Mouse (Mus musculus): ENCODE measurements around the gene Ano4. TPM values are rescaled to one million over a fixed set of nuclear protein-coding genes. Genes with fewer than 3 reads are reported as not detected.

The Ano4 gene
- 1 to 10 TPM; 3.3 to 4.9 TPM for total RNA-seq (2021)
- long read RNA-seq, experiment 1, partial matches to known transcripts, result 0 of 3 reads
- long read RNA-seq, experiment 1, other reads (novel, unspliced or antisense), result 3 of 3 reads
- long read RNA-seq, experiment 2, partial matches to known transcripts, result 1 of 2 reads
- long read RNA-seq, experiment 2, other reads (novel, unspliced or antisense), result 1 of 2 reads

DNA sequence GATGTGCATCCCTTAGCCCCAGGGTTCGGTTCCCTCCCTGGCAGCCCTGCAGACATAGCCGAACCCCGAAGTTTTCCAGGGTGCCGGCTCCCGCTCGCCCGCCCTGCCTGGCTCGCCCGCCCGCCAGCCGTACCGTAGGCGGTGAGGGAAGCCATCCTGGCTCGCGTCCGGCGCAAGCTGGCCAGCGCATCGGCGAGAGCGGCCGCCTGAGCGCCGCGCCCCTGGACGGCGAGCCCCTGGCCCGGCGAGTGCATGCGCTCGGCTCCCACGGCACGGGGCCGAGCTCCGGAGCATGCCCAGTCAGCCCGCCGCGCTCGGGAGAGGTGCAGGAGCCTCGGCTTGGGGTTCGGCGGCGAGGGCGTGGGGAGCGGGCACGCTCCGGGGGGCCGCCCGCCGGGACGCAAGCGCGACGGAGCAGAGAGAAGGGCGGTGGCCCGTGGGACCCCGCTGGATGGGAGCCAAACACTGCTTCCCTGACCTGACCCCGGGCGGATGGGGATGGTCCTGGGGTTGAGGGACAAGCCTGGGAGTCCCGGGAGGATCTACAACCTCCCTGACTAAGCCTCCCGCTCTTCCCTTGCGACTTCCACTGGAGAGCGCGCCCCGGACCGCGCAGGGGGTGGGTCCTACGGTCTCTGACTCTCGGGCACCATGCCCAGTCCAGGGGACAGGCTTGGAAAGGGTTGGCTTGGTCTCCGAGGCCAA is at the start of gene Ano4:
TSS of gene Ano4 (minus strand) at position 272 of the 705 bp plus-strand sequence.
- intact Hi-C loops (cut with DNase I), result no loop called here
- peak; percentile 68 for DNase-seq

GRCm38 (mm10) chr10:89392687-89393086 is 48.1 kb upstream of the Ano4 start:
- no peak for DNase-seq
- intact Hi-C loops (cut with DNase I), result no loop called here

- DNase-seq, result no peak
- intact Hi-C loops (cut with DNase I), result no loop called here
Measured at GRCm38 (mm10) chr10:89391571-89392163, 47.1 kb upstream of the Ano4 start.

GRCm38 (mm10) chr10:89386461-89386860 is 41.9 kb upstream of the Ano4 start:
- intact Hi-C loops (cut with DNase I), result no loop called here
- no peak for DNase-seq

DNA sequence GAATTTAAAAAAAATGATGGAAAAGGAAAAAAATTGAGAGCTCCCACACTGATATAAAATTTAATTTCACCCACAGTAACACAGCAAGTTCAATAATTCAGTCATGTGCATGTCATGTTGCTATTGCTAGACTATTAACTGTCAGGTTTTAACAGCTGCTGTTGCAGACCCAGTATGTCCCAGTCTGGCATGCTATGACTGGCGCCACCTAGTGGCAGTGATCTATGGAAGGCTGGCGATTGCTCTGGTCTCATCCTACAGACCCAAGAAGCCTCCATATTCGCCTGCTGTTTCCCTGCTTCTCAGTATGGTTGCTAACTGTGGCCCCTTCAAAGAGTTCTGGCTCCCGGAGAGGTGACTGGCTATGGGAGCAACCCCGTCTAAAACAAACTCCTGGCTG is 38.9 kb upstream of the Ano4 start:
- DNase-seq, result peak; percentile 84 to 88
- intact Hi-C loops (cut with DNase I), result loop anchor here (1.0 kb wide), 1 partner anchor 56 kb away; no protein-coding TSS in a partner anchor

DNA sequence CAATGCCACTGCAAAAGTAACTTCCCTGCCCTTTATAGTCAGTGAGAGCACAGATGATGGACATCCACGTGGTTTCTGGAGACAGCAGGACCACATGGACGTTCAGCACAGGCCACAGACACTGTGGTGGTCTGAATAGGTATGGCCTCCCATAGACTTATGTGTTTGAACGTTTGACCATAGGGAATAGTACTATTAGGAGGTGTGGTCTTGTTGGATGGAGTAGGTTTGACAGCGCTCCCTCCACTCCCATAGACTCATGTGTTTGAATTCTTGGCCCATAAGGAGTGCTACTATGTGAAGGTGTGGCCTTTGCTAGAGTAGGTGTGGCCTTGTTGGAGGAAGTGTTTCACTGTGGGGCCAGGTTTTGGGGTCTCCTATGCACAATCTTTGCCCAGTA is 33.2 kb upstream of the Ano4 start:
- no peak for DNase-seq
- intact Hi-C loops (cut with DNase I), result no loop called here

GRCm38 (mm10) chr10:89370051-89370450 is 25.5 kb upstream of the Ano4 start:
- intact Hi-C loops (cut with DNase I), result no loop called here
- no peak for DNase-seq

GRCm38 (mm10) chr10:89358933-89359332 is 14.4 kb upstream of the Ano4 start:
- intact Hi-C loops (cut with DNase I), result no loop called here
- no peak for DNase-seq

DNA sequence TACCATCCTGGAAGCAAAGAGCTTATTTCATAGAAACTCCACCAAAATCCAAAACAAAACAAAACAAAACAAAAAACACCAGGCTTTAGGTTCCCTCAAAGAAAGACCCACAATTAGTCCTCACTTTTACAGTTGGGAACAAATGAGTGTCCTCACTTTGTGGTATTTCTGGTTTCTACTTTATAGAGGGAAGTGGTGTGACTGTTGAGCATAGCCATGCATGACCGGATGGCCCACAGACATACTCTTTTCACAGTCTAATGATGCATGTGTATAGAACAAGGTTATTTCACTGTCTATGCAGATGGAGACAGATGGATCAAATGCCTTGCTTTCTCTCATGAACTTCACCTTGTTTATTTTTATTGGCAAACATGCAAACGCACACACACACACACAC is 10.1 kb upstream of the Ano4 start:
- intact Hi-C loops (cut with DNase I), result no loop called here
- DNase-seq, result no peak

- no peak for DNase-seq
- intact Hi-C loops (cut with DNase I), result no loop called here
Measured at GRCm38 (mm10) chr10:89351416-89351815, 6.9 kb upstream of the Ano4 start.

DNA sequence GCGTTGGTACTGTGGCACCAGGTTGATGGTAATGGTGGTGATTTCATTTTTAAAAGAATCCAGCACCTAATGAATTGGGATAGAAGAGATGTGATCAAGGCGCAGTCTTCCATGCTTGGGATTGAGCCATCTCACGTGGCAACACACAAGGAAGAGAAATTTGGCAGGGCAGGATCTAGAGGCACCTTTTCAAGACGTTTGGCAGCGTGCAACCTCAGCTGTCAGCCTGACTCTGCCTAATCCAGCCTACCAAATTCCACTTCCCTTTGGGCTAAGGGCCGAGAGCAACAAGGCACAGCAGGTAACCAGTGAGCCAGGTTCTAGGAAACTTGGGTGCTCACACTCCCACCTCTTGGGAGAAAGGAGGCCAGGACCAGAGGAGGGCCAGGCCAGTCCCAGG is 1.0 kb upstream of the Ano4 start:
- intact Hi-C loops (cut with DNase I), result no loop called here
- no peak for DNase-seq

DNA sequence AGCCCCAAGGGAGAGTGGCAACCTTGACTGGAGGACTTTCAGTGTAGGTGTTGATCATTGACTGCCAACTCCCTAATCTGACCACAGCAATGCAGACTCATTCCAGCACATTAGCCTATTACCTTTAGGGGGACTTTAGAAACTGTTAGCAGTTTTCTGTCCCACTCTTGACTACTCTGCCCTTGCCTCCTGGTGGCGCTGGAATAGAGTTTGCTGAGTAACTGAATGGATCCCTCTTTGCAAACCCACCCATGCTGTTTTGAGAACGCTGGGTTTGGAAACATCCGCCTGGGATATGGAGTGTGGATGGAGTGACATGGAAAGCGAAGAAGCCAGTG is 603 bp upstream of the Ano4 start:
- DNase-seq, result no peak
- intact Hi-C loops (cut with DNase I), result no loop called here

GRCm38 (mm10) chr10:89344132-89344490 is 451 bp downstream of the Ano4 start:
- no peak for DNase-seq
- intact Hi-C loops (cut with DNase I), result no loop called here

DNA sequence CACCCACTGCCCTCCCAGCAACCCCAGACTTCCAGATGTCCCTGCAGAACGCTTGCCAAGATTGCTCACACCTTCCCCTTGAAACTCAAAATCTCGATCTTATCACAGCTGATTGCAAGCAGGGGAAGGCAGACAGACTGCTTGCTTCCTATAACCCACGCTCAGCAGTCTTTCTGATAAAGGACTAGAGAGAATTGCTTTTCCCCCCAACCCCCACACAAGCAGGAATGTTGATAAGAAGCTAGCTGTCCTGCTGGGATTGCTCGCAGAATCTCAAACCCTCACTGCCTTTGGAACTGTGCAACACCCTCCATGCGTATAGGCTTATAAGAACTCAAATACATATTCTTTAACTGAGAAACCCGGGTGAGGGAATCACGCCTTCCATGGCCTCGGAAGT is 846 bp downstream of the Ano4 start:
- DNase-seq, result no peak
- intact Hi-C loops (cut with DNase I), result no loop called here

DNA sequence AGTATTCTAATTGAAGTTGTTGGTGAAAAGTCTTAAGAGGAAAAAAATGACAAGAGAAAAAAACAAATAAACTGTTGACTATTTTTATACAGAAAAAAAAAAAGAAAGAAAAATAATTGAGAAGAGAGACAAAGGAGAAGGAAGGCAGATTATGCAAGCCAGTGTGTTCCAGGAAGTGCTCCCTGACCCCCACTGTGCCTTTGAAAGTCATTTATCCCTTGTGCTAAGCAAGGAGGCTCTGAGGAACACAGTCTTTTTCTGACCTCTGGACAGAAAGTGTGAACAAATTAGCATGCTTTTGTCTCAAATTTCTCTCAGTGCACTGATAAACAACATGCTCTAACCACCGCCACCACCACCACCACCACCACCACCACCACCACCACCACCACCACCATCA is 14.3 kb downstream of the Ano4 start:
- intact Hi-C loops (cut with DNase I), result no loop called here

DNA sequence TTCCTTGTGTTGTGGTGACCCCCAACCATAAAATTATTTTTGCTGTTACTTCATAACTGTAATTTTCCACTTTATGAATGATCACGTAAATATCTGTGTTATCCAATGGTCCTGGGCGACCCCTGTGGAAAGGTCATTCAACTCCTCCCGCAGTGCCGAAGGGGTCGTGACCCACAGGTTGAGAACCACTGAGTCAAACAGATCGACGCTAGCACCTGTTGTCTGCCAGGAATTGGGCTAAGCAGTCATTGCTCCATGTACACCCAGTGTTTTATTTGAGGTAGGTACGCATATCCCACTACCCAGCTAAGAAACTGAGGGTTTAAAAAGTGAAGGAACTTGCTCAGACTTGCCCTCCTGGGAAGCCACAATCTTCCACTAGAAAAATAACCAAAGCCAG is 14.8 kb downstream of the Ano4 start:
- no peak for DNase-seq
- intact Hi-C loops (cut with DNase I), result no loop called here

More for the DNA sequence above, 14.3 kb downstream of the Ano4 start:
- no peak for DNase-seq

DNA sequence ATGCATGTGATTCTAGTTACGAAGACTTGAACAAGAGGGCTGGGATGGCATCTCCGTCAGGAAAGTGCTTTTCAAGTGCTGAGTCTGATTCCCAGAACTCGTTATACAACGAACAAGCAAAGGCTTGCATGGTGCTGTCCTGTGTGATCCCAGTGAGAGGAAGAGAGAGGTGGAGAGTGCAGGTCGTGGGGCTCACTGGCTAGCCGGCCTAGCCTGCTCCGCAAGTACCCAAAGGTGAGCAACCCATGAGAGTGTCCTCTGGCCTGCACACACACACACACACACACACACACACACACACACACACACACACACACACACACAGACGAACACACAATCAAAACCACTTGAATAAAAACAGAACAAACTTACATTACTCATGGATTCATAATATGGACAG is 15.7 kb downstream of the Ano4 start:
- intact Hi-C loops (cut with DNase I), result no loop called here
- DNase-seq, result no peak

DNA sequence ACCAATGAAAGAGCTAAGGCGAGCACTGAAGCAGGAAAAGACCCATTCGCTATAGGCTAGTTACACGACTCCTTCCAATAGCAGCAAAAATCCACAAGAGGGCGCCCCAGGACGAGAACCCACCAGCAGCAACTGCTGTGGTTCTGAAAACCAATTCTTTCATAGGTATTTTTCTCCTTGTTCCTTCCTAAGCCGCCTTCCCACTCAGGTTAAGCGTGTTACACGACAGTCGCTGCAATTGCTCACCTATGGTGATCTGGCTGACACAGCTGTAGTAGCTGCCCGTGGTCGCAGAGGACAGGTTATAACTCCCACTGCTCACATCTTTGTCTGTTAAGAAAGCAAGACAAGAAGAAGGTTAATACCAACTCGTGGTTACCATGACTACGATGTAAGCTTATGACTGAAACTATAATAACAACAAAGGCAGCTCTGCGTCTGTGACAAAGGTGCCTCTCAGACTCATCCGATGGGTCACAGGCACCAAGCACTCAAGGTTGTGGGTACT is 17.5 kb downstream of the Ano4 start:
- intact Hi-C loops (cut with DNase I), result loop anchor here (1.0 kb wide), 2 partner anchors 56 to 302 kb away; no protein-coding TSS in a partner anchor
- DNase-seq, result peak; percentile 63 to 78

- intact Hi-C loops (cut with DNase I), result no loop called here
- DNase-seq, result no peak
Measured at GRCm38 (mm10) chr10:89326383-89326782, 18.2 kb downstream of the Ano4 start.

DNA sequence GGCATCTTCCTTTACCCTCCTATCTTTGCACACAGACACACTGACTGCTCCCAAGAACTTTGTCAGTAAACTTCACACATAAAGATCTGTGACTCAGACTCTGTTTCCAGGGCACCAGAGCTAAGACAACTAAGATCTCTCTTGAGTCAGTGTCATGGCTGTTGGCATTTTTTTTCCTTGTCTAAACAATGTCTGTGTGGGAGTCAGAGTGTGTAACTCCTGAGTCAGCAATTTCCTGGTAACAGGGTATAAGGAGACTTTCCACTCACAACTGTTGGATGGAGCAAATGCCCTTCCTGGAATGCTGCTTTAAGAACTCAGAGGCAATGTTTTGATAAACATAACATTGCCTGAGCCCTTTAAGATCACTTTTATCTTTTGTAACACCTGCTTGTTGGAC is 37.0 kb downstream of the Ano4 start:
- intact Hi-C loops (cut with DNase I), result no loop called here
- DNase-seq, result no peak

- intact Hi-C loops (cut with DNase I), result no loop called here
- no peak for DNase-seq
Measured at GRCm38 (mm10) chr10:89300346-89300745, 44.2 kb downstream of the Ano4 start.

DNA sequence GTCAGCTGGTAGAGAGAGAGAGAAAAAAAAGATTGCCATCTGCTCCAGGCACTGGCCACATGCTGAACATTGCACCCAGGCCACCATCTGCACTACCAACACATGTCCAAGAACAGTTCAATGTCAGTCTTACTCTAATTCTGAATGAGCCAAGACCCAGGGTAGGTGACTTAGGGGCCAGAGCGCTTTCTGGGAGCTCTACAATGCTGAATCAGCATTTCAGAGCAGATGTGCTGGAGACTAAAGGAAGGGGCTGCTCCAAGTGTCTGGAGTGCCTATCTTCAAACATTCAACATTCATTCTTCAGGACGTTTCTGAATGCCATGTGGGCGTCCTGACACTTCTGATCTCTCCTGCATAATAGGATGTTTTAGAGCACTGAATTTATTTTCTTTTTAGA is 51.8 kb downstream of the Ano4 start:
- intact Hi-C loops (cut with DNase I), result no loop called here
- DNase-seq, result no peak

Data from heart, postnatal 14 days (tissue).